Mouse (Mus musculus): ENCODE measurements around the gene Spcs3.

Spcs3 gene

DNA sequence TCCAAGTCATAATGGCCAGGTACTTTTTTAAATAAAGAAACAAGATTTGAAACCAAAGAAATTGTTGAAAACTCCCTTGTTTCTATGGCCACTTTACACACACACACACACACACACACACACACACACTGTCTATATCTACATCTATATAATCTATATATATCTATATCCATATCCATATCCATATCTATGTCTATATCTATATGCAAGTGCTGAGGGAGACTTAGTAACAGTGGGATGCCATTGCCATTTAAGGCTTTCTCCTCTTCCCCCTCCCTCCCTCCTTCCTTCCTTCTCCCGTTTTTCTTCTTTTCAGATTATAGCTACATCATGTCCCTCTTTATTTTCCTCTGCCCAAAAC, 21.7 kb downstream of the Spcs3 start:
- no peak for DNase-seq (ENCODE audit: low read depth, low spot score)

DNA sequence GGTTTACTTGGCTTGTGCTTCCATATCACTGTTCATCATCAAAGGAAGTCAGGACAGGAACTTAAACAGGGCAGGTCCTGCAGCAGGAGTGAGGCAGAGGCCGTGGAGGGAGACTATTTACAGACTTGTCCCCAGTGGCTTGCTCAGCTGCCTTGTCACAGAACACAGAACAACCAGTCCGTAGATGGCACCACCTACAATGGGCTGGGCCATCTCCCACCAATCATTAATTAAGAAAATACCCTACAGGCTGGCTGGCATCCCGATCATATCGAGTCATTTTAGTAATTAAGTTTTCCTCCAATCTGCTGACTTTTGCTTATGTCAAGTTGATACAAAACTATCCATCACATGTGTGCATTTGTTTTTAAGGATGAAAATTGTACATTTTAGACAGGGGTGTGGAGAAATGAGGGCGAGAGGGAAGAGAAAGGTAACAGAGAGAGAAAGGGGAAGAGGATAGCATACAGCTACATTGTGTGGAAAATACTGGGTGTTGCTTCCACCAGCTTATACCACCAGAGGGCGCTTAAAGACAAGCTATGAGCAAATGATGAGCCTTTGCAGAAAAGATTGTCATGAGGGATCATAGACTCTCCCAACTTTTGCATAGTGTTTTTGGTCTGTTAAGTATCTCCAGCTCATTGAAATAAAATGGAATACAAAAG, 22.2 kb downstream of the Spcs3 start:
- DNase-seq (ENCODE audit: low read depth, low spot score): peak; percentile 53

DNA sequence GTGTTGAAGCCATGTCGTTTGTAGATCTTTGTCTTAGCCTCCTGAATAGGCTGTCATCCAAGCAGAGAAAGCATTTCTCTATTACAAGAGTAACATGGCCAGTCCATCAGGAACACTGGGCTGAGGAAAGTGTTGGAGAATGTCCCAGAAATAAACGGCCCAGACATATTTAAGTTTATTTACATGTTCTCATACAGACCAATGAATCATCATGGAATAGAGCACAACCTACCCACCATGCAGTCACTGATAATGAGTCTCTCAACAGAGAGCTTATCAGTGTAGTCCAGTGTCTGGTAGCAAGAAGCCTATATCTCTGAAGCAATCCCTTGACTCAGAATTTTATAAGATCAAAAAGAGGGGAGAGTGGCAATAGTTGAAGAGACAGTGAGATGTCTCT, 24.7 kb downstream of the Spcs3 start:
- no peak for DNase-seq (ENCODE audit: low read depth, low spot score)

DNA sequence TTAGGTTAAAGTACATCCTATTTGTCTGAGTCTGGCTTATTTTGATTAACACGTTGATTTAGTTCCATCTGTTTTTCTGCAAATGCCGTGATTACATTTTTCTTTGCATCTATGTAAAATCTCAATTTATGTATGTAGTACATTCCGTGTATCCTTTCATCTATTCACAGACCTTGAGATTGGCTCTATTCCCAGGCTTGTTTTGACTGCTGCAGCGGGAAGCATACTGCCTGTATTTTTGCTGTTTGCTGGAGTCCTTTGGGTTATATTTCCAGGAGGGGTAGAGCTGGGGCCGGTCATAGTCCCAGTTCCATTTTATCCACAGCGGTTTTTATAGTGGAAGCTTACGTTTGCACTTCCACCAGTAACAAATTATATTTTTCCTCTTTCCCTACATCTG, 26.7 kb downstream of the Spcs3 start:
- DNase-seq (ENCODE audit: low read depth, low spot score): no peak

DNA sequence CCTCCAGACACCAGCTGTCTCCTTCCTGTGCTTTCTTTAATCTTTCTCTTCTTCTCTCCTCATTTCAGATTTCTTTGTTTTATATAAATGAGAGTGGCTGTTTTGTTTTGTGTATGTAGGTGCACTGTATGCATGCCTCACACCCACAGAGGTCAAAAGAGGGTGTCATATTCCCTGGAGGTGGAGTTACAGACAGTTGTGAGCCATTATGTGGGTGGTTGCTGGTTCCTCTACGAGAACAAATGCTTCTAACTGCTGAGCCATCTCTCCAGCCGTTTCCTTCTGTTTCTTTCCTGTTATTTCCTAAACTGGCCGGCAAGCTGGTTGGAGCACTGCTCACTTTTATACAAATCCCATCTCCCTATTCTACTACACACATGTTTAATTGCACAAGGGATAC, 35.9 kb downstream of the Spcs3 start:
- no peak for DNase-seq (ENCODE audit: low read depth, low spot score)

DNA sequence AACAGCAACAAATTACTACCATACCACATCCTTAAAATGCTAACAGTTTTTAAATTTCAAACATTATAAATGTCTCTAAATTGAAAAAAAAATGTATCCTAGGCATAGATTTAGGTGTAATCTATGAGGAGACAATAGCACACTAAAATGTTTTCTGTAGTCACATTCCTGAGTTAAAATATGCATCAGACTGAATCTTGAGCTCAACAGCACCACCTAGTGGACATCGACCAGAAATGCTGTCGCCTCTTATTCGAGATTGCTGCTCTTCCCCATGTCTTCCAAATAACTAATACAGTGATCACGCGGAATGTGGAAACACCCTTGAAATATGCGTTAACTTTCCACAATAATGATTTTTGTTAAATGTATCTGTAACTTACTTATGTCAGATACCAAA, 36.7 kb downstream of the Spcs3 start:
- peak; percentile 42 for DNase-seq (ENCODE audit: low read depth, low spot score)

DNA sequence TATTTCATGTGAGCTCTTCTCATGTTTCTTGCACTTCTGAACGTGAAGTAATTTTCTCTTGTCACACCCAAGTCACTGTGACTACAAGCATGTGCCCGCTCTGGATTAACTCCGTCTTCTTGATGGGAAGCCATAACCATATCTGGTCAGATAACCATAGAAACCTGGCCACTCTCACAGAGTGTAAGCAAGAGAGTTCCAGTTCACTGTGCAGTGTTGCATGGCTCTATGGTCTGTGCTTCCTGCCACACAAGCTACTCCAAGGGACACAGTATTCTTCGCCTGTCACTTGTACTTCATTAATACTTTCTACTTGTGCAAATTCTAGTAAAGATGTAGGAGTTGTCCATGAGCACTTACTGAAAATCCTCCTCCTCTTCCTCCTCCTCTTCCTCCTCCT, 37.9 kb downstream of the Spcs3 start:
- DNase-seq (ENCODE audit: low read depth, low spot score): no peak

DNA sequence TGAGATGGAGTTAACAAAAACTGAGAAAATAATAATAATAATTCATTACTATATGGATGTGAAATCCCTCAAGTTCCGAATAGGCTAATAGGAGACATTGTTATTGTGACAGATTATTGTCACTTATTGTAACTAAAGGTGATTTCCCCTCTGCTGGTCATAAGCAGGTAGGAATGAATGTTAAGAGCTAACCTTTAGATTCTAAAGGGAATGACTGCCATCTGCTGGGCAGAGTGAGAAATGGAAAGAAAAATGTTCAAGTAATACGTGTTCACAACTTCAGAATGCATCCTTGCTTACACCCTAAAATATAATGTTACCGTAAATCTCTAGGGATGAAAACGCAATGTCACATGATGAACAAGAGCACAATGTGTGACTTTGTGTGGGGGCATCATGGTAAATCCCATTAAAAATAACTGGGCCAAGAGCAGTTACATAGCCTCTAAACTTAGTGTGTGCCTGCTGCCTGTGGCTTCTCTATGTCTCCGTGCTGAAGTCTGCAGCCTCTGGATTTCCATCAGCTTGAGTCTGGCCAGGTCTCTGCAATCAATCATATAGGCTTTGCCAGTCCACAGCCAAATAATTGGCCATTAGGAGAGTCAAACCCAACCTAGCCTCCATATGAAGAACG, 38.6 kb downstream of the Spcs3 start:
- DNase-seq (ENCODE audit: low read depth, low spot score): no peak

DNA sequence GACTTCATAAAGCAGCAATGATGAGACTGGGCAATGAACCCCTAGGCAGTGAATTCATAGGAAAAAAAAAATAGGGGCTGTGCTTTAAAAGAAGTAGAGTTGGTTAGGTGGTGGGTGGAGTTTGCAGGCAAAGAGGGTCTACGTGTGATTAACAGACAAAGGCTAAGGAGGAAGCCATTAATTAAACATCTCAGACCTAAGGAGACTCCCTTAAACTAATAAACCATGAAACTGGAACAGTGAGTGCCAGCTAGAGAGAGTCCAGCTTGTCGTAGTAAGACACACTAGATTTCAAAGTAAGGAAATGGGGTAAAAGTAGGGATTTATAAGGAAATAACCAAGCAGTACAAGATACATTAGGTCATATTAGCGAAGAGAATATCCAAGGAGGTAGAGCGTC, 41.4 kb downstream of the Spcs3 start:
- DNase-seq (ENCODE audit: low read depth, low spot score): no peak

DNA sequence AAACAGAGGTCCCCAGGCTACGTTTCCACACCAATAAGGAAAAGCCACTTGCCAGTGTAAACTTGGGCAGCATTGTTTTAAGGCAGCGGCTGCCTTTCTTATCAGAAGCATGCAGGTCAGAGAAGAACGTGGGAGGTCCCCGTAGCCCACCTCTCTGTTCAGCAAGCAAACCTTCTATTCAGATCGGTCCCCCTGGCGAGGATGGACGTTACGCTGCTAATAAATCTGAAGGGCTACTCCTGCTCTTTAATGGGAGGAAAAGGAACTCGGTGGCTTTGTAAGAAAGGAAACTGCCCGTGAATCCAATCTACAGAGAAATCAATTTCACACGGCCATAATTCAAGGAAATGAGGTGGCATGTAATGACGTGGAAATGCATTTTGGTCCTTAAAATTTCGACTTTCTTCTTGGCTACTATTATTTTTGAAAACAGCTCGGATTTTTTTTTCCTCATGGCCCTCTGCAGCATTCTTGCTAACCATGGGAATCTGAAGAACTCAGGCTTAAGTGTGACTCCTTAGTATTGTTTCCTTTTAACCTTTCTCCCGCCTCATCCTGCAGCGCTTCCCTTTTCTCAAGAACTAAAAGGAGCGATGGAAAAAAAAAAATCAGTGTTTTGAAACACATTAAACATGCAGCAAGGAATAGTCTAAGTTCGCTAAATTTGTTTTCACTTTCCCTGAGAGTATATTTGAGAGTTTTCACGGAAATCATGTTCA, 43.1 kb downstream of the Spcs3 start:
- no peak for DNase-seq (ENCODE audit: low read depth, low spot score)

All from retina, adult 2 months (tissue).